Mouse (Mus musculus): ENCODE data around the gene Dnaaf5. TPM values are rescaled to one million over a fixed set of nuclear protein-coding genes. Genes with fewer than 3 reads are reported as not detected.

The Dnaaf5 gene
- polyA plus RNA-seq, 1 experiment from 2014 or later, result 8.5 TPM

DNA sequence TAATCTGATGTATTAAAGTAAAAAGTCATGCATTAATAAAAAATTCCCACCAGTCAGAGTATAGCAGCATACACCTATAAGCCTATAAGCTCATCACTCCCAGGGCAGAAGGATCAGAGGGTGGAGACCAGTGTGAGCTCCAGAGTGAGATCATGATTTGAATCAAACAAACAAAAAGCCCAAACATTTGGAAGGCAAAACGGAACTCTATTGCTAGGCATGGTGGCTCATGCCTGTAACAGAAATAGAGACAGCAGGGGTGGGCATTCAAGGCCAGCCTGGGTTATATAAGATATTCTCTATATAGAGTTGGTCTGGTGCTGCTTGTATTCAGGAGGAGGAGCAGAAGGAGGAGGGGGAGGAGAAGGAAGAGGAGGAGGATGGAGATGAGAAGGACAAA, 13.7 kb upstream of the Dnaaf5 start:
- Histone ChIP-seq H3K9ac (ENCODE audit: low read length) (no peak overlapping the region), H3K4me3 (ENCODE audit: low read depth, low read length) (no peak overlapping the region), H3K4me1 (ENCODE audit: control insufficient read depth, insufficient read depth, low read length) (no peaks in the 10 kb centered on the region), H3K4me2 (ENCODE audit: low read depth) (no peak overlapping the region), H3K27me3 (ENCODE audit: control insufficient read depth, insufficient read depth, low read length) (no peaks in the 10 kb centered on the region), H3K36me3 (ENCODE audit: control insufficient read depth, insufficient read depth, low read length) (no peaks in the 10 kb centered on the region), H3K9me3 (ENCODE audit: control insufficient read depth, low read length) (no peaks in the 10 kb centered on the region), H3K27ac (ENCODE audit: low read depth, low read length) (no peak overlapping the region)
- DNase-seq (ENCODE audit: low spot score) (no peak), ATAC-seq (ENCODE audit: insufficient read depth, low FRiP score, low TSS enrichment) (no peak)
- WGBS, result 67% methylated on average over 1 of the region's 1 CpGs

DNA sequence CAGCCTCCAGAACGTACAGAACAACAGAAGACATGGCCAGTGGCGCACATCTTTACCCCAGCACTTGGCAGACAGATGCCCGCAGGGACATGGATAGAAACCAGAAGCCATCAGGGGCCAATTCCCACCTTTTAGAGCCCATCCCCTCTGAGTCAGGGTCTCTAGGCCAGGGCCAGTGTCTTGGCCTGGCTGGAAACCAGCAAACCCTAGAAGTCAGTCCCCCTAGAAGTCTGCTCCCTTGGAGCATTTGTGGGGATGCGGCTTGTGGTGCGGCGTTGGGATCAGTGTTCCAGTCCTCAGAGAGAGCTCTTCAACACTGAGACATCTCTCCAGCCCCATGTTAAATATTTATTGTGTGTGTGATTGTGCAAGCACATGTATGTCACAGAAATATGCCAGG, 12.8 kb upstream of the Dnaaf5 start:
- no peak for DNase-seq (ENCODE audit: low spot score)
- Histone ChIP-seq H3K9ac (ENCODE audit: low read length) (no peak overlapping the region), H3K4me3 (ENCODE audit: low read depth, low read length) (no peak overlapping the region), H3K36me3 (ENCODE audit: control insufficient read depth, insufficient read depth, low read length) (no peaks in the 10 kb centered on the region), H3K27ac (ENCODE audit: low read depth, low read length) (no peak overlapping the region), H3K4me1 (ENCODE audit: control insufficient read depth, insufficient read depth, low read length) (no peaks in the 10 kb centered on the region), H3K4me2 (ENCODE audit: low read depth) (no peak overlapping the region), H3K27me3 (ENCODE audit: control insufficient read depth, insufficient read depth, low read length) (no peaks in the 10 kb centered on the region), H3K9me3 (ENCODE audit: control insufficient read depth, low read length) (no peaks in the 10 kb centered on the region)
- ATAC-seq (ENCODE audit: insufficient read depth, low FRiP score, low TSS enrichment), result no peak
- WGBS, result 90% methylated on average over 6 of the region's 6 CpGs

DNA sequence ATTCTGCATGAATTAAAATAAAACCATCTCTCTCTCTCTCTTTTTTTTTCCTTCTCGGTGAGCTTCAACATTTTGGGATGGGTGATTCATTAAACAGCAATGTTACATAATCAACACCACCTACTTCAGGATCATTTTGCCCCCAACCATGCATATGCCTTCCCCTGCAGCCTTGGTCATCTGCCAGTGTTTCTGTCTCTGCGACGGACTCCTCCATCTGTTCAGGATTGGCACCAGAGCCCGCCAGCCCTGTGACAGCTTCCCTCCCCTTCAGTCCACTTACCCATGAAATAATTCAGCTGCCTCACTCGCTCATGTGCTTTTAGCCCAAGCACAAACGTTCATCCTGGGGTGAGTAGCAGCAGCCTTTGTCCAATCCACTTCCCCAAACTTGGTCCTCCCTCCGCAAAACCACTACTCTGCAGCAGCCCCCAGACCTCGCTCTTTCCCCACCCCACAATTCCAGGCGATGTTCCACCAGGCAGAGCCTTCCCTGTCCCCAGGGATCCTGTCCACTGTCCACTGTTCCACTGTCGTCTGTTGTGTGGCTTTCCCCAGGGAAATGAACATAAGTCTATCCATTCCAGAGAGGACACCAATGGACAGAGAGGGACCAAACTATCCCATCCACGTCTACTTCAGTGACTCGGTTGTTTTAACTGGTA, 11.6 kb upstream of the Dnaaf5 start:
- H3K27ac ChIP-seq (ENCODE audit: low read depth, low read length), result no peak overlapping the region
- H3K4me3 ChIP-seq (ENCODE audit: low read depth, low read length), result no peak overlapping the region
- WGBS, result 75% methylated on average over 12 of the region's 12 CpGs
- no peak for ATAC-seq (ENCODE audit: insufficient read depth, low FRiP score, low TSS enrichment)
- H3K9ac ChIP-seq (ENCODE audit: low read length), result no peak overlapping the region
- H3K4me1 ChIP-seq (ENCODE audit: control insufficient read depth, insufficient read depth, low read length), result no peaks in the 10 kb centered on the region
- no peaks in the 10 kb centered on the region for H3K27me3 ChIP-seq (ENCODE audit: control insufficient read depth, insufficient read depth, low read length)
- DNase-seq (ENCODE audit: low spot score), result no peak
- no peak overlapping the region for H3K4me2 ChIP-seq (ENCODE audit: low read depth)
- no peaks in the 10 kb centered on the region for H3K36me3 ChIP-seq (ENCODE audit: control insufficient read depth, insufficient read depth, low read length)
- no peaks in the 10 kb centered on the region for H3K9me3 ChIP-seq (ENCODE audit: control insufficient read depth, low read length)

DNA sequence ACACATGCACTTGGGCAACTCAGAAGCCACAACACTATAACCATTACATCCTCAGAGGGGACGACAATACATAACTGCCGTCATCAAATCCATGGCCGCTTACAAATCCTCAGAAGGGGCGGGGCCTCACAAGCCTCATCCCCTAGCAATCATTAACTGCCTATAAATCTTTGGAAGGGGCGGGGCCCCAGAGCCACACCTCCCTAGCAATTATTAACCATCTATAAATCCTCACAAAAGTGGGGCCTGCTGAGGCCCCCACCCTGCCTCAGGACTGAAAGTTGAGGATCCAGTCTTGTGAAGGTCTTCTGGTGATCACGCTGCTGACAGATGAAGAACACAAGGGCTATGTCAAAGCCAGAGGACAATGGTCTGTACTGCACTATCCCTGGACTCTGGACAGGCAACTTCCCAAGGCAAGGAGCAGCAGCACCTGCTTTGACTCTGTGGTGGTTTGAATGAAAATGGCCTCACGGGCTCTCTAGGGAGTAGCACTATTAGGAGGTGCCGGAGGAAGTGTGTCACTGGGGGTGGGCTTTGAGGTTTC, 11.0 kb upstream of the Dnaaf5 start:
- Histone ChIP-seq H3K9me3 (ENCODE audit: control insufficient read depth, low read length) (no peaks in the 10 kb centered on the region), H3K4me2 (ENCODE audit: low read depth) (no peak overlapping the region), H3K27me3 (ENCODE audit: control insufficient read depth, insufficient read depth, low read length) (no peaks in the 10 kb centered on the region), H3K4me1 (ENCODE audit: control insufficient read depth, insufficient read depth, low read length) (no peaks in the 10 kb centered on the region), H3K27ac (ENCODE audit: low read depth, low read length) (no peak overlapping the region), H3K36me3 (ENCODE audit: control insufficient read depth, insufficient read depth, low read length) (no peaks in the 10 kb centered on the region; the same call in 1 of the 2 replicates), H3K4me3 (ENCODE audit: low read depth, low read length) (no peak overlapping the region), H3K9ac (ENCODE audit: low read length) (no peak overlapping the region)
- 85% methylated on average over 8 of the region's 8 CpGs for WGBS
- DNase-seq (ENCODE audit: low spot score) (no peak), ATAC-seq (ENCODE audit: insufficient read depth, low FRiP score, low TSS enrichment) (no peak)

DNA sequence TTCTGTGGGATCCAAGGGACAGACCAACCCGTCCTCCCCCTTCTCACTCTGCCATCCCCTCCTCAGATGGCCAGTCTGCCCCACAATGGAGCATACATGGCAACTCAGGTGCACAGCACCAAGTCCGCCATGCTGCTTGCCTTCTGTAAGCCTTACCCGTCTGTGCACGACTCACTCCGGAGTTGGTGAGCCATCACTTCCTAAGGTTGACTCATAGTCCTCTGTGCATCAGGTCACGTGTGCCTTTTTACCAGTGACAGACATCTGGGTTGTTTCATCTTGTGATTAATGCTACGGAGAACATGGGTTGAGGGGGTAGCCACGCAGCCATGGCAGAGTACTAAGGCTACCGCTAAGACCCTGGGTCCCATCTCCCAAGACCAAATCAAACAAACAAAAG, 9.4 kb upstream of the Dnaaf5 start:
- H3K27ac ChIP-seq (ENCODE audit: low read depth, low read length), result no peak overlapping the region
- DNase-seq (ENCODE audit: low spot score), result no peak
- no peak overlapping the region for H3K4me3 ChIP-seq (ENCODE audit: low read depth, low read length)
- H3K4me1 ChIP-seq (ENCODE audit: control insufficient read depth, insufficient read depth, low read length), result no peaks in the 10 kb centered on the region
- H3K4me2 ChIP-seq (ENCODE audit: low read depth), result no peak overlapping the region
- H3K9ac ChIP-seq (ENCODE audit: low read length), result no peak overlapping the region
- H3K27me3 ChIP-seq (ENCODE audit: control insufficient read depth, insufficient read depth, low read length), result no peaks in the 10 kb centered on the region
- H3K36me3 ChIP-seq (ENCODE audit: control insufficient read depth, insufficient read depth, low read length), result no peaks in the 10 kb centered on the region; the same call in 1 of the 2 replicates
- H3K9me3 ChIP-seq (ENCODE audit: control insufficient read depth, low read length), result no peaks in the 10 kb centered on the region
- 85% methylated on average over 9 of the region's 9 CpGs for WGBS
- ATAC-seq (ENCODE audit: insufficient read depth, low FRiP score, low TSS enrichment), result no peak

DNA sequence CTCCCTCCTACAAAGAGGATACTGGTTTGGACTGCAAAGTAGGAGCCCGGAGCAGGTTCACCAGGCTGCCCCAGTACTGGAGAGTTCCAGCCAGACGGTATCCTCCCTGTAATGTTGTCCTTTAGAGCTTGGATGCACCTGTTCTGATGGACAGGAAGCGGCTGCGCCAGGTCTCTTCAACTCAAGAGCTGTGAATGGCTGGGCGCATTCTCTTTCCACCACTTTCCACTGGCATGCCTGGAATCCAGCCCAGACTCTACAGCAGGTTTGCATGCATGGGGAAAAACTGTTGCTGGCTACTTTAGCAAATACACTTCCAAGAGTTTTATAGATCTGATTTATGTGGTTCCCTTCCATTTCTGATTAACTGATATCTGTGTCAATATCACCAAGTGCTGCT, 8.7 kb upstream of the Dnaaf5 start:
- H3K36me3 ChIP-seq (ENCODE audit: control insufficient read depth, insufficient read depth, low read length), result no peaks in the 10 kb centered on the region; the same call in 1 of the 2 replicates
- DNase-seq (ENCODE audit: low spot score) (no peak), ATAC-seq (ENCODE audit: insufficient read depth, low FRiP score, low TSS enrichment) (no peak)
- no peaks in the 10 kb centered on the region for H3K27me3 ChIP-seq (ENCODE audit: control insufficient read depth, insufficient read depth, low read length)
- H3K9me3 ChIP-seq (ENCODE audit: control insufficient read depth, low read length), result no peaks in the 10 kb centered on the region
- 77% methylated on average over 5 of the region's 5 CpGs for WGBS
- H3K4me3 ChIP-seq (ENCODE audit: low read depth, low read length), result no peak overlapping the region
- H3K4me1 ChIP-seq (ENCODE audit: control insufficient read depth, insufficient read depth, low read length), result no peaks in the 10 kb centered on the region
- no peak overlapping the region for H3K4me2 ChIP-seq (ENCODE audit: low read depth)
- no peak overlapping the region for H3K9ac ChIP-seq (ENCODE audit: low read length)
- no peak overlapping the region for H3K27ac ChIP-seq (ENCODE audit: low read depth, low read length)

DNA sequence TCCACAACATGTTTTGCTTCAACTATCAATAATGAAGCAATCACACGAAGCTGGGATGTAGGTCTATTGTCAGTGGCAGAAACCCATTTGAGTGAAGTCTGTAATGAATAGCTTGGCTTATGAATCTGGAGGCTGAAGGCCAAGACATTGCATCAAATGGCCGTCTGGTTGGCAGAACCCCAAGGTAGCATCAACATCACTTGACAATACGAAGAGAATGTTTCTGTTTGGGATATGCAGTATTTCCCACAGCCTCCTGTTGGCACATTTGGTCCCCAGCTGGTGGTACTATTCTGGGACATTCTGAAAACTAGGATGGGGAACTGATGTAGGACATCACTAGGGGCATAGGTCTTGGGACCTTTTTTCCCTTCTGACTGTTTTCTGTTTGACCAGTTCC, 6.1 kb upstream of the Dnaaf5 start:
- Histone ChIP-seq H3K4me1 (ENCODE audit: control insufficient read depth, insufficient read depth, low read length) (no peaks in the 10 kb centered on the region), H3K4me3 (ENCODE audit: low read depth, low read length) (no peak overlapping the region), H3K4me2 (ENCODE audit: low read depth) (no peak overlapping the region), H3K9me3 (ENCODE audit: control insufficient read depth, low read length) (no peaks in the 10 kb centered on the region), H3K27me3 (ENCODE audit: control insufficient read depth, insufficient read depth, low read length) (no peaks in the 10 kb centered on the region), H3K9ac (ENCODE audit: low read length) (no peak overlapping the region), H3K36me3 (ENCODE audit: control insufficient read depth, insufficient read depth, low read length) (no peaks in the 10 kb centered on the region; the same call in 1 of the 2 replicates), H3K27ac (ENCODE audit: low read depth, low read length) (no peak overlapping the region)
- DNase-seq (ENCODE audit: low spot score) (no peak), ATAC-seq (ENCODE audit: insufficient read depth, low FRiP score, low TSS enrichment) (no peak)
- 87% methylated on average over 3 of the region's 3 CpGs for WGBS

DNA sequence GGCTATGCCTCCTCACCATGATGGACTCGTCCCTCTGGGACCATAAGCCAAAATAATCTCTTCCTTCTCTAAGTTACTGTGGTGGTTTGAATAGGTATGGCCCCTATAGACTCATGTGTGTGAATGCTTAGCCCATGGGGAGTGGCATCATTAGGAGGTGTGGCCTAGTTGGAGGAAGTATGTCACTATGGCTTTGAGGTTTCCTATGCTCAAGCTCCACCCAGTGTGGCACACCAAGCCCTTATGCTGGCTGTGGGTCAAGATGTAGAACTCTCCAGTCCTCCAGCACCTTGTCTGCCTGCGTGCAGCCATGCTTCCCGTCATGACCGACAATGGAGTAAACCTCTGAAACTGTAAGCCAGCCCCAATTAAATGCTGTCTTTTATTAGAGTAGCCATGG, 4.3 kb upstream of the Dnaaf5 start:
- H3K9ac ChIP-seq (ENCODE audit: low read length), result no peak overlapping the region
- WGBS, result 90% methylated on average over 4 of the region's 4 CpGs
- DNase-seq (ENCODE audit: low spot score), result no peak
- H3K4me2 ChIP-seq (ENCODE audit: low read depth), result no peak overlapping the region
- H3K9me3 ChIP-seq (ENCODE audit: control insufficient read depth, low read length), result no peaks in the 10 kb centered on the region
- H3K27ac ChIP-seq (ENCODE audit: low read depth, low read length), result no peak overlapping the region
- no peaks in the 10 kb centered on the region for H3K4me1 ChIP-seq (ENCODE audit: control insufficient read depth, insufficient read depth, low read length)
- H3K4me3 ChIP-seq (ENCODE audit: low read depth, low read length), result no peak overlapping the region
- H3K36me3 ChIP-seq (ENCODE audit: control insufficient read depth, insufficient read depth, low read length), result no peaks in the 10 kb centered on the region; the same call in 1 of the 2 replicates
- ATAC-seq (ENCODE audit: insufficient read depth, low FRiP score, low TSS enrichment), result no peak
- H3K27me3 ChIP-seq (ENCODE audit: control insufficient read depth, insufficient read depth, low read length), result no peaks in the 10 kb centered on the region

DNA sequence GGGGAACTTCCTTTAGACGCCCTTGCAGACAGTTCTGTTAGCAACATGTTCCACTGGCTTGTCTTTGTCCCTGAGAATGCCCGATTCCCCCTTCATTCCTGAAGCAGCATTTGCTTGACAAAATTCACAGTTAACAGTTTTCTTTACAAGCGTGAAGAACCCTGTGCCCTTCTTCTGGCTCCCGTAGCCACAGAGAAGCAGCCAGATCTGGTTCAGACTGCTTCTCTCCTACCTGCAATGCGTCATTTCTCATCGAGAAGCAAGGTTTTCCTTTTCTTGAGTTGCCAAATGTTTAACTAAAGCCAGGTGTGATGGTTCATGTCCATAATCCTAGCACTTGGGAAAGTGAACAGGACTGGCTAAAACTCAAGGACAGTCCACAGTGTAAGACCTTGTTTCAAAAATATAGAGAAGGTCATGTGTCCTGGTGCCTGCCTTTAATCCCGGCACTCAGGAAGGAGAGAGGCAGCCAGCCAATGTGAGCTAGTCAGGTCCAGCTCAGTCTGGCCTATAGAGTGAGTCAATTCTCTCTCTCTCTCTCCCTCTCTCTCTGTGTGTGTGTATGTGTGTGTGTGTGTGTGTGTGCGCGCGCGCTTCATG, 3.4 kb upstream of the Dnaaf5 start:
- Histone ChIP-seq H3K4me2 (ENCODE audit: low read depth) (no peak overlapping the region), H3K27ac (ENCODE audit: low read depth, low read length) (no peak overlapping the region), H3K27me3 (ENCODE audit: control insufficient read depth, insufficient read depth, low read length) (no peaks in the 10 kb centered on the region), H3K4me1 (ENCODE audit: control insufficient read depth, insufficient read depth, low read length) (peaks cover 6% of the 10 kb centered on the region; the same call in 1 of the 2 replicates), H3K9me3 (ENCODE audit: control insufficient read depth, low read length) (no peaks in the 10 kb centered on the region), H3K36me3 (ENCODE audit: control insufficient read depth, insufficient read depth, low read length) (no peaks in the 10 kb centered on the region; the same call in 1 of the 2 replicates), H3K9ac (ENCODE audit: low read length) (no peak overlapping the region), H3K4me3 (ENCODE audit: low read depth, low read length) (no peak overlapping the region)
- DNase-seq (ENCODE audit: low spot score), result no peak
- WGBS, result 93% methylated on average over 11 of the region's 11 CpGs
- ATAC-seq (ENCODE audit: insufficient read depth, low FRiP score, low TSS enrichment), result no peak
